Mouse (Mus musculus) NIH3T3 (cell line): ENCODE measurements around the gene Mrpl10.

ENCODE experiments used
- DNase-seq: peaks from one replicate; pipeline ENCODE4 v3.0.0-alpha.2; 2012; ENCODE audit warnings: low read depth

Gene Mrpl10

DNA sequence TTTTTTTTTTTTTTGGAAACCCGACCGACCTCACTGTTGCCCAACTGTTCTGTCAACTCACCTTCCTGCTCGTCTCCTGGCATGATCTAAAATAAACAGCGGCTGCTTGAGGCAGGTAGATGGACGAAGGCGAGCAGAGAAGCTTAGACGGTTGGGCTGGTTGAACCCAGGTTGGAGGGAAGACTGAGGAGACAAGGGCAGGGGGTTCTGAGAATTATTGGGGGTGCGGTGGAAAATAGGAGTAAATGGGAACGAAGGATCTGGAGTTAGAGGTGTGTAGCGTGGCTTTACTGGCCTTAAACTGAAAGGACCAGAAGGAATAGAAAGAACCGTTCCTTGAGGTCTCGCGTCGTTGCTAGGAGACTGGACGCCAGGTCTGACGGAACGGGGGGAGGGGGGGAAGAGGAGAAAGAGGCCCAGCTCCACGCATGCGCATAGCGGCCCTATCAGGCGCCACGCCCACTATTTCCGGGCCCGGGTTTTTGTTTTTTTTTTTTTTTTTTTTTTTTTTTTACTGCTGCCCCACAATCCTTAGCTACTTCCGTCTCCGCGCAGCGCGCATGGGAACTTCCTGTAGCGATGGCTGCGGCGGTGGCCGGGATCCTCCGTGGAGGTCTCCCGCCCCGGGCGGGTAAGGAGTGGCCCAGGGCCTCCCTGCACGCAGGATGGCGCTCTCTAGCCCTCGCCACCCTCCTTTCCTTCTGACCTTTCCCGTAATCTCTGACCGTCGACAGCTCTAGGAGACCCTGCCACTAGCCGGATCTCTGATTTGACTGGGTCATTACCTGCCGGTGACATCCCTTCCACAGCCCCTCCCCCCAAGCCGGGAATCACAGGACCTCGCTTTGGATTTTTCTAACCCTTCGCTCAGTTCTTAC, at the start of gene Mrpl10, which contains the start of gene Lrrc46:
Mrpl10 (plus strand) TSS at position 539 of the 878 bp plus-strand sequence.
Lrrc46 (minus strand) TSS at position 386 of the 878 bp plus-strand sequence.
- DNase-seq = peak; percentile 97

- no peak for DNase-seq
Measured at GRCm38 (mm10) chr11:96992722-96993311, 48.5 kb upstream of the Mrpl10 start.

- DNase-seq = peak; percentile 70
Measured at GRCm38 (mm10) chr11:96995031-96995430, 46.3 kb upstream of the Mrpl10 start.

- DNase-seq = no peak
Measured at GRCm38 (mm10) chr11:96995836-96996772, 45.3 kb upstream of the Mrpl10 start.

DNA sequence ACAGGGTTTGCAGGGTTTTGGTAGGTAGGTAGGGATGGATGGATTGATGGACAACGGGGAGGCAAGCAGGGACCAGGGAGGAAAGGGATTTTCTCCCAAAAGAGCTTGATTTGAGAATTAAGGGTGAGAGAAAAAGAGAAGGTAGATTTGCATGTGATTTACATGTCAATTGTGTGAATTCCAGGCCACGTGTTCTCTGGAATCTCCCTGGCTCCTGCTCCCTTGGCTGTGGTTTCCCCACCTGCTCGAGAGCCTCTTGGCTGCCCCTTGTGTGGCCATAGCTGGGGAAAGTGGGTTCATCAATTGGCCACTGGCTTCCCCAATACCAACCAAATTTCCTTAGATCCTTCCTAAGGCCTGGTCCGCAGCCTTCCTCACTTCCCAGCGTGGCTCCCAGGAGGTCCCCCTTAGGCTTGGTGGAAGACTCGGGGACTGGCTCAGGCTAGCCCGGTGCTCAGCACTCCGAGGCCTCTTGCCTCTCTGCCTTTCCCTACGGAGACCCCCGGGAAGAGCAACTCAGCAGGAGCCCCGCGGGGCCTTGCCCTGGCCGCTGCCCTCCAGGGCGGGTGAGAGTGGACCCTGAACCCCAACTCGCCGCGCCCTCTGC, 44.5 kb upstream of the Mrpl10 start:
- no peak for DNase-seq

- no peak for DNase-seq
Measured at GRCm38 (mm10) chr11:96997380-96997956, 43.9 kb upstream of the Mrpl10 start.

GRCm38 (mm10) chr11:97003170-97003569, 38.2 kb upstream of the Mrpl10 start:
- DNase-seq = no peak

DNA sequence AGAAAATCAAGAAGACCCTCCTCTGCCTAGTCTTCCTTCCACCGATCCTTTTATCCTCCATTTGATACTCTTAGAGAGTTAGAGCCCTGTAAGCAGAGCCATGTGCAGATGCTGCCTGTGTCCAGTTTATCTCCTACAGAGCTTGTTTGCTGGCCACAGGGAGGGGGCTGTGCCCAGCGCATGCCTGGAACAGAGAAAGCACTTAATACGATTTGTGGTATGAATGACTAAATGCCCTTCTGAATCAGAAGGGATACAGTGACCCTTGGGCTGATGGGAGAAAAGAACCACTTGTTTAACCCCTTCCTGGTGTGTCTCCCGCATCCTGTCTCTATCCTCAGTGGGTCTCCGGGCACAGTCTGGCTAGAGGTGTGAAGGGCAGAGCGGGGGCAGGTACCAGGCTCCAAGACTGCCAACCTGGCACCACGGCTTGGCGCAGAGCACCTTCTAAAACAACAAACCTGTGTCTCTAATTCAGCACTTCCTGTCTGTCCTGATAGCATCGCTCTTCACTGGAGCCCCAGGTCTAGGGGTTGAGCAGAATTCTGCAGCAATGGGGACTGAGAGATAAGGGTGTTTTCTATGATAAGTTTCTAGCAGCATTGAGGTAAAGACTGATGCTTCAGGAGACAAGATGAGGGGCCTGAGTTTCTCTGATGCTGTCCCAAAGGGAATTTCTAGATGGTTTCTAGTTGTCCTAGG, 34.1 kb upstream of the Mrpl10 start:
- DNase-seq = peak; percentile 80

DNA sequence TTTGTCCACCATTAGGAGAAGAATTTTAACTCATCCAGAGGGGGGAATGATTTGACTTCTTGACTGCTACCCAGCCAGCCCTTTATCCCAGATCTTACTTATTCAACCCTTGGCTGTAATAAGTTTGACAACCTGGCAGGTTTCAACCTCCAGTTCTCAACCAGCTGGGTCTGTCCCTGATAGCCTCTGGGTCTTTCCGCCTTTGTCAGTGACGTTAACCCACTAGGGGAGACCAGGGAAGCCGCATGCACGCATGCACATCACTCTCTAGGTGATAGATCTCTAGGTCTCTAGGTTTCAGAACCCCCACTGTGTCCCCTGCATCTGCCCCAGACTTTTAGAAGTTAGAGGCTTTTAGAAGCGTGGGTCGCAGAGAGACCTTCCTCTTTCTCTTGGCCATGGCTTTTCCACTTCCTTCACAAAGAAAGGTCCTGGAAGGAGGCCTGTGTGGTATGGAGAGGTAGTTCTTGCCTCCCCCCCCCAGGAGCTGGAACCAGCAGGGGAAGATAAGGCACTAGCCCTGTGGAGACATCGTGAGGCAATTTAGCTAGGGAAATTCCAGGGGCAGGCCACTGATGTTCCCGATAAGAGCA, 32.1 kb upstream of the Mrpl10 start:
- no peak for DNase-seq

GRCm38 (mm10) chr11:97013121-97013670, 28.2 kb upstream of the Mrpl10 start, which contains the start of gene Sp6:
TSS of gene Sp6 (plus strand) at chr11:97013394.
- no peak for DNase-seq

DNA sequence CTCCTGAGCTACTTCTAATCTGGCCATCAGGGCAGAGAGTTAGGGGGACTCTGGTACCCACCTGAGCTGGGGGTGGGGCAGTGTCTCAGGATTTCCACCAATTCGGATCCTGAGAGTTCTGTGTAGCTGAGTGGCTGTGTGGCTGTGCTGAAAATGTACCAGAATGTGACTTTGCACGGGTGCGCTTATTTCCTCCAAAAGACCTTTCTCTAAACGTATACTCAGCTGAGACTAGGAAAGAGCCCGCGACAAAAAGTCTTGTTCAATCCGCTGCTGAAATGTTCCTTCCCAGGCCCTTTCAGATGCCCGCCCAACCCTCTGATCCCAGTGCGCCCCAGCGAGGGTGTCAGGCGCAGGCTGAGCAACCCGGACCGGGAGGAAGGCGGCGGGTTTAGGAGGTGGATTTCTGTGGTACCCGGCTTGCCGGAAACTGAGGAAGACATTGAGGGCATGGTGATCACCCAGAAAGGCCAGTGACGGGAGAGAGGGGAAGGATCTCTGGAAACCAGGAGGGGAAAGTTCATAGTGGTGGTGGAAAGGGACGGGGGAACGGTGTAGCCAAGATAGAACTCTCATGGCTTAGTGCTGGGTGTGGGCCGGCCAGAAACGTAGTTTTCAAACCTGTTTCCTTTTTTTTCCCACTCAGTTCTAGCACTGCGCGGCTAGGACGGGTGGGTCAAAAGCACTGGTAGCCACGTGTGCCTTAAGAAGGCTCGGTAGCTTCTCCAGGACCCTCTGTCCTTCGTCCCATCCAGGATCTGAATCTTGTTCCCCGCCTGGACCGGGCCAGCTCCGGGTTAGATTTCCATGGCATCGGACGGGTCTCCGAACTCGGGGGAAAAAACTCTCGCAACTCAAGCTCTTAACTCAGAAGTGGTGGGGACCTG, 23.4 kb upstream of the Mrpl10 start:
- DNase-seq = no peak

GRCm38 (mm10) chr11:97018583-97019344, 22.6 kb upstream of the Mrpl10 start:
- DNase-seq = no peak

DNA sequence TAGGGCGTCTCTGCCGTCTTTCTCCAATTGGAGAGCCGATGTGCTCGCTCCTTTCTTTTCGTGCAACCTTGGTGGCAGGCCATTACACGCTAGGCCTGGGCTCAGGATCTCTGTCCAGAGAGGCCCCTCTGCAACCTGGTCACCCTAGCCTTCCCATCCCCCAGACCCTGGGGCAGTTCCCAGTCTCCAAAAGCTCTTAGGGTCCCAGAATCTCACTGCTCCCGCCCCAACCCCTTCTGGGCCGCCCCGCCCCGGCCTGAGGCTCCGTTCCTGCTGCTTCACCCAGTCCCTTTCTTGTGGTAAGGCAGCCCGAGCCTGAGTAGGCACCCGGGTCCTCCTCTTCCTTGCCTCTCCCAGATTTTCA, 22.0 kb upstream of the Mrpl10 start:
- DNase-seq = no peak

- DNase-seq = no peak
Measured at GRCm38 (mm10) chr11:97021121-97021765, 20.1 kb upstream of the Mrpl10 start.

DNA sequence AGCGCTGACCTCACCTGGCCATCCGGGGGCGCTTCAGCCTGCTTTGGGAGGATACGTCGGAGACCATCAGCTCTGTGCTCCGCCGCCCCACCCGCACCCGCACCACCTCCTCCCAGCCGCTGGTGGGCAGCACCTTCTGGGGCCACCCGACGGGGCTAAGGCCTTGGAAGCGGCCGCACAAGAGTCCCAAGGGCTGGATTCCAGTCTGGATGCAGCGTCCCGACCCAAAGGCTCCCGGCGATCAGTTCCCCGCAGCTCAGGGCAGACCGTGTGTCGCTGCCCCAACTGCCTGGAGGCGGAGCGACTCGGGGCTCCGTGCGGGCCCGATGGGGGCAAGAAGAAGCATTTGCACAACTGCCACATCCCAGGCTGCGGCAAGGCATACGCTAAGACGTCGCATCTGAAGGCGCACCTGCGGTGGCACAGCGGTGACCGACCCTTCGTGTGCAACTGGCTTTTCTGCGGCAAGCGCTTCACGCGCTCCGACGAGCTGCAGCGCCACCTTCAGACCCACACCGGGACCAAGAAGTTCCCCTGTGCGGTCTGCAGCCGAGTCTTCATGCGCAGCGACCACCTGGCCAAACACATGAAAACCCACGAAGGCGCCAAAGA, 19.4 kb upstream of the Mrpl10 start:
- DNase-seq = no peak

DNA sequence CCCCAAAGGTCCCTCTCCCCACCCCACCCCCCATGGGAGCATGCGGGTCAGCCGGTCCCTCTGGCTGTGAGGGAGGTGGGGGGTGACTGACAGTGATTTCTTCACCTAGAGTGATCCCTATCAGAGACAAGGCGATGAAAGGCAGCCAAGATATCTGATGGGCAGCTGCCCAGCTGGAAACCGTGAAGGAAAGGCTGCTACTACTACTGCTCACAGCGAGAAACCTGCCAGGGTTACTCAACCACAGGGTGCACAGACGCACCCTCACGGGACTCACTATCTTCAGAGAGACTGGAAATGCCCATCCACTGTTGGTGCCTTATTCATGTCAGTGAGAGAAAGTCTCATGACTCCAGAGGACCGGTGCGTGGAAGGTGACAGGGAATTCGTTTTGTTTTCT, 16.4 kb upstream of the Mrpl10 start:
- peak; percentile 86 for DNase-seq

GRCm38 (mm10) chr11:97025721-97026344, 15.5 kb upstream of the Mrpl10 start:
- peak; percentile 94 for DNase-seq
